In the genomic region with DNA sequence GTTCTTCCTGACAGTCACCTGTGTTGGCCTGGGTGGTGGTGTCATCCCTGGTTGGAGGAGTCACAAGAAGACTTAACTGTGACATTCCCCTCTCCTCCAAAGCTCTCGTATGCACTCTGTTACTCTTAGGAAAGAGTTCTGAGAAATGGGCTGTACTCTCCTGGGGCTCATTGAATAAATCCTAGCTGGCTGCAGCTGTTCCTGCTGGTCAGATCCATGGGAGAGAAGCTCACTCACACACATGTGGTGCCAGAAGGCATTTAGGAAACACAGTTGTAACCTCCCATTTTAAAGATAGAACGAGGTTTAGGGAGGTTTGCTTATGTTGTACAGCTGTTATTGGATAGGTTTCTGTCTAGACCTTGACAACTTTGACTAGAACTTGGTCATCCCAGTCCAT, we compare ENCODE assay signal across 17 mouse cellular contexts.
"Had no signal": no experiment of that assay in that cellular context is flagged by ENCODE, and none has a peak within 500 bp of the region (broad histone marks: within the 10 kb centered on the region; RNA-seq: fewer than 3 reads in every experiment).

No protein-coding gene starts in this region.

- ATAC-seq: liver, postnatal 0 days; midbrain, embryonic 15.5 days had no signal

- H3K4me1 ChIP-seq: liver, embryonic 13.5 days; lung, embryonic 15.5 days; megakaryocyte, embryonic 14.5 days; midbrain, embryonic 15.5 days; neural tube, embryonic 13.5 days had no signal

- H3K27ac ChIP-seq: layer of hippocampus, adult 2 months; liver, embryonic 13.5 days; lung, embryonic 15.5 days; macrophage; midbrain, embryonic 15.5 days; neural tube, embryonic 13.5 days had no signal

- H3K4me3 ChIP-seq: layer of hippocampus, adult 2 months; liver, embryonic 13.5 days; lung, embryonic 15.5 days; megakaryocyte, embryonic 14.5 days; midbrain, embryonic 15.5 days; neural tube, embryonic 13.5 days had no signal

- H3K36me3 ChIP-seq: liver, embryonic 13.5 days; lung, embryonic 15.5 days; midbrain, embryonic 15.5 days; neural tube, embryonic 13.5 days had no signal

- H3K9me3 ChIP-seq: liver, embryonic 13.5 days; lung, embryonic 15.5 days; megakaryocyte, embryonic 14.5 days; midbrain, embryonic 15.5 days; neural tube, embryonic 13.5 days had no signal

- DNase-seq: kidney, postnatal 10 days; kidney, postnatal 4 days; liver, embryonic 13.5 days; liver, postnatal 0 days; lung, postnatal 14 days; retina, postnatal 1 day; right cerebral cortex, postnatal 4 days; spleen, adult 18-20 months; thymus, adult 18-20 months; thymus, postnatal 25 days had no signal

- H3K9ac ChIP-seq: liver, embryonic 13.5 days; liver, postnatal 0 days; lung, embryonic 15.5 days; midbrain, embryonic 15.5 days; neural tube, embryonic 13.5 days had no signal

- H3K27me3 ChIP-seq: liver, embryonic 13.5 days; lung, embryonic 15.5 days; midbrain, embryonic 15.5 days; neural tube, embryonic 13.5 days had no signal

- H3K4me2 ChIP-seq: liver, embryonic 13.5 days; lung, embryonic 15.5 days; midbrain, embryonic 11.5 days; midbrain, embryonic 15.5 days; neural tube, embryonic 13.5 days had no signal
